Mouse (Mus musculus) heart, adult 18-20 months (tissue): ENCODE data around the gene Rrbp1. TPM values are rescaled to one million over a fixed set of nuclear protein-coding genes. Genes with fewer than 3 reads are reported as not detected.

Experiments used
- DNase-seq, 2 experiments: peaks; one replicate each; pipeline ENCODE4 v3.0.0; 2021 to 2022; ENCODE audit warnings: mixed read lengths in 1 of 2
- total RNA-seq, 2 experiments: library from RNA; stranded (reverse); gene quantifications; 2 replicates each; pipeline ENCODE4 v1.2.3; 2021

Gene Rrbp1
- total RNA-seq, 2 experiments from 2014 or later: 96.6 to 106 TPM

DNA sequence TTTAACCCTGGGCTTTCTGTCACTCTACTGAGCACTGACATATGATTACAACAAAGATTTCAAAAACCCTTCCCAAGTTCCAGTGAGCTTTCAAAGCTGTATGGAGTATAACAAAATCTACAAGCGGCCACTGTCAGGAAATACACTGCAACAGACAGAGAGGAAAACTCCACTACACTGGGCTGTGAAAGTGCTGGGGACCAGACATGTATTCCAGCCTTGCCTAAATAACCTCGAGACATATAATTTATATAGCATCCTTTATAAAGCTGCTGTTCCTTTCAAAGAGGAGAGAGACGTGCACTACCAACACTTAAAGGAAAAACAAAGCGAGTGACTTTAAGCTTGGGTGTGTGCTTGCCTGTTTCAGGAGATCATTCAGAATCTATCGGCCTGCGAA is 4.4 kb downstream of the Rrbp1 start:
- DNase-seq: no peak

DNA sequence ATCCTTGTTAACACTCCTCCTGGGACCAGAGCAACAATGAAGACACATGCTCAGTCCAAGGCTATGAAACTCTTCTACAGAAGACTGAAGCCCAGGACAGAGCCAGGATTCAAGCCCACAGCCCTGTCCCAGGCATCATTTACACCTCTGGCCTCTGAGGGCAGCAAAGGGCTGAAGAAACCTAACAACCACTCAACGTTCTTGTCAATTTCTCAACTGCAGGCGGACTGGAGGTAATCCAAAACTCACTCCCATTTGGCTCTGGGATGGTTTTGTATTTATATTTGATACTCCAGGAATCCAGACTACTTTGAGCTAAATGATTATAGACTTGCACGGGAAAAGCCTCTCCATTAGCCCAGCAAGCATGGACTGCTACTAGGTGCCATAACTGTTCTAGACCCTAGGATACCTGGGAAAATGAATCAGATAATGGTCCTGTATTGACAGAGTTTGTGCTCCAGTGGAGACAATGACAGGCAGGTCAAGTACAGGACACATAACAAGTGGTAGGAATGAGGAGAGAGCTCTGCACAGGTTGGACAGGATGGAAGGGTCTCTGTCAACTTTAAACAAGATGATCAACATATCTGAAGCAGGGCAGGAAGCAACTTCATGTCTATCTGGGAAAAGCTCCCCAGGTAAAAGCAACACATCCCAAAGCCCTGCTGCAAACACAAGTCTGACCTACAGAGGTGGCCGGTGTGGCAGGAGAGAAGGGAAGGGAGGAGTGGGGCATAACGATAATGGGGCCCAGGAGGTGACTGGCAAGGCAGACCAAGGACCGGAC is 5.7 kb downstream of the Rrbp1 start:
- peak; percentile 70 to 71 for DNase-seq

DNA sequence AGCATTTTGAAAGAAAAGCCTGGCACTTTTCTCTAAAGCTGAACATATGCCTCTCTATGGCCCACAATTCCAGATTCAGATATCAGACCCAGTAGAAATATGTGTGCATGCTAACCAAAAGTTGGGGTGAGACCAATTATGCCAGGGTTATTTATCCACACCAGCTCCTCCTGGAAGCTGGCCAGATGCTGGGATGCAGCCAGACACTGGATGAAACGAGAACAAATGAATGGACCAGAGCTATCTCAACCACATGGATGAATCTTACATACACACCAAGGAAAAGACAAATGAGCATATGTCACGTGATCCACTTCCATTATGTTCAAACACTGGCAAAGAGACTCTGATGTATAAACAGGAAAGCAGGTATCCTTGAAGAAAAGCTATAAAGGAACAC is 7.5 kb downstream of the Rrbp1 start:
- peak; percentile 40 to 69 for DNase-seq

DNA sequence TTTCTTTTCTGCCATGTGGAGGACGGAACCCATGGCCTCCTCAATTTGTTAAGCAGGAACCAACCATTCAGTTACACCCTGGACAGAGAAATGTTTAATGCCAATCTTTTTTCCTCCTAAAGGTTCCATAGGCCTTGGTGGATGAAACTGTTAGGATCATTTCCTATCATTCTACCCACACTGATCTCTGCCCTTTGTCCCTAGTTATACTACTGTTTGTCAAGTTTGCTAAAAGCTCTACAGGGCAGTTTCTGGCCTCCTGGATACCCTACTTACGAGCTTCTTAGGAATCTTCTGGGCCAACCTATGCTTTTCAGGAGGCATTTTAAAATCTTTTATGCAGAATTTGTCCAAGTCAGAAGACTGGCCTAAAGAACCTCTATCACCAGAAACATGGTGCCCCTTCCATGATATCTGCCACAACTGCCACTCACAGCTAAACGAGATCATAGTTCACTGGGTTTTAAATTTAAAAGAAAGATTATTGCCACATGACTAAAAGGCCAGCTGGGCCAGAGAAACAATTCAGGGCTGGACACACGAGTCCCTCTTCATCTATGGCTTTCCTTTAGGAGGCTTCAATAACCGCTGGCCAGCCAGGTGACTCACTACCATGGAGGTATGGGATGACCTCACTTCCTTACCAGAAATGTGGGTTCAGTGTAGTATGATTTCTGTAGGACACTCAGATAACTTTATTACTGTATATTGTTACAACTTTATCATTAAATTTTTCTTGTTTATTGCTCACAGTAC is 8.7 kb downstream of the Rrbp1 start:
- no peak for DNase-seq

DNA sequence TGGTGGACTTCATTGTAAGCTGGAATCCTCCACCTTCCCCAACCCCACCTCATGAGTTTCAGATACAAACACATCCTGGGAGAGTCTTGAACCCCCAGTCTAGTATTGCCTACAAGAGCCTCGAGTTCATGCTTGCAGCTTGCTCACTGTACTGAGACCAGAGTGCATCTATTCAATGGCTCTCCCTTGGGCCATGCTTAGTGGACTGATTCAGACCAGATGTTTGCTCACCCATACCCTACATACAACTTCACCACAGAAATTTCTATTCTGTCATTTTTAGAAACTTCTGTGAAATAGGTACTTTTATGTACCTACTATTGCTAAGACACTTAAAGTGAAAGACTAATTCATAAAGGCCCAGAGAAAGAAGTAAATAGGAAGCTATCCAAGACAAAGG is 18.1 kb downstream of the Rrbp1 start:
- no peak for DNase-seq

DNA sequence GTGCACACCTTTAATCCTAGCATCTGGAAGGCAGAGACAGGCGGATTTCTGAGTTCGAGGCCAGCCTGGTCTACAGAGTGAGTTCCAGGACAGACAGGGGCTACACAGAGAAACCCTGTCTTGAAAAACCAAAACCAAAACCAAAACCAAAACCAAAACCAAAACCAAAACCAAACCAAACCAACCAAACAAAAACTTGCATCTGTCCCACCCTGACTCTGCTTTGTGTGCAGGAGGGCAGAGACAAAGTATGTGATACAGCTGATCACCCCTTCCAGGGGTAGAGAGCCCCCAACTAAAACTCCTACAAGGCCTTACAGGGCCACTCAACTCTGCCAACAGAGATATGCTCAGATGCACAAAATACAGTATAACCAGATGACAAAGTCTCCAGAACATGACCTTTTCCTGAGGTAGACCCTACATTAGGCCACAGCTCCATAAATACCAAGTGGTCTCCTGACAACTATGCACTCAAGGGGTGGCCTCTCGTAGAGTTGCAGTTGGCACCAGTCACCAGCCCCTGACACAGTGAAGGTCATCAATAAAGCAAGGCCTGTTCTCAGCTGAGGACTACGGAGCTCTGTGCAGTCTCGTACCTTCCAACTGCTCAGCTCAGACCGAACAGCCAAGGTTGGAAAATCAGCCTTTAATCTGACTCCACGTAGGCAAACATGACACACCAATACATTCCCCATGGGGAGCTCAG is 18.9 kb downstream of the Rrbp1 start:
- DNase-seq: no peak

DNA sequence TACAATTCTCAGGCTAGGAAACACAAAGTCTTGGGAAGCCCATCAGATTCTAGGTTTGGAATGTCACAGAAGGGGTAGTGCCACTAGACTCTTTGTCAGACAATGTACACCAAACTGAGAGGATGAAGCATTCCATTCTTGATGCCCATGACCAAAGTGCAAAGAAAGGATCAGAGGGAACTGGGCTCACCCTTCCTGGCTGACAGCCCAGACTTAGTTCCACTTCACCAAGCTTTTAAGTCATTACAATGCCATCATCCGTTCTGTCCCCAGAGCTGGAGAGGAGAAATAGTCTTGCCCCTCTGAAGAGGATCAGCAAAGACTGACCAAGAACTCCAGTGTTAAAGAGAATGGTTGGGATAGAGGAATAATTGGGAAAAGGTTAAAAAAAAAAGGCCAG is 20.1 kb downstream of the Rrbp1 start:
- DNase-seq: peak; percentile 48 to 53

DNA sequence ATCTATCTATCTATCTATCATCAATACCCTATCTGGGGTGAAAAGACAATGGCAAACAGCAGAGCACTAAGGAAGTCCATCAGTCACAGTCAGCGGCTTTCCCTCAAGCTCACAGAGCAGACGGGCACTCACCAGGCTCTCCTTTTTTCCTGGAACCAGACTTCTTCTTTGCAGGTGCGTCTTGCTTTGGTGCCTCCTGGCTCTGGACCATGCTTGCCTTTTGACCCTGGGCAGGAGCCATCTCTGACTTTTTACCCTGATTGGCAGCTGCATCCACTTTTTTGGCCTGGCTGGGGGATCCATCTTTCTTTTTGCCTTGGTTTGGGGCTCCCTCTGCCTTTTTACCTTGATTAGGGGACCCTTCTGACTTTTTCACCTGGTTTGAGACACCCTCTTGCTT is 23.0 kb downstream of the Rrbp1 start:
- no peak for DNase-seq

DNA sequence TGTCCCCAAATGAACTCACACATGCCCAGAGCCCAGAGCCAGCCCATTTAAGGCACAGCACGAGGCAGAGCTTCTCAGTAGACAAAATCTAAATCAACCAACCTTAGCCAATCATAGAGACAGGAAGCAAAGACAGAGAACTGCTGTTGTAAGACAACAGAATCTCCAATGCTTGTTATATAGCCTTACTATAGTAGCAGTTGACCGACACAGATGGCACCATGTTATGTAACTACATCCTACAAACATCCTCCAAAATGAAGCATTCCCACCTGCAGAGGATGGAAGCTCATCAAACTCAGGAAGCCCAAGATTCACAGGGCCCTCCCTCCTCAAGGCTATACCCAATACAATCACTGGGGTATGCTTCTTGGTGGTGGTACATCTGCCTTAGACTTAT is 23.6 kb downstream of the Rrbp1 start:
- DNase-seq: no peak

DNA sequence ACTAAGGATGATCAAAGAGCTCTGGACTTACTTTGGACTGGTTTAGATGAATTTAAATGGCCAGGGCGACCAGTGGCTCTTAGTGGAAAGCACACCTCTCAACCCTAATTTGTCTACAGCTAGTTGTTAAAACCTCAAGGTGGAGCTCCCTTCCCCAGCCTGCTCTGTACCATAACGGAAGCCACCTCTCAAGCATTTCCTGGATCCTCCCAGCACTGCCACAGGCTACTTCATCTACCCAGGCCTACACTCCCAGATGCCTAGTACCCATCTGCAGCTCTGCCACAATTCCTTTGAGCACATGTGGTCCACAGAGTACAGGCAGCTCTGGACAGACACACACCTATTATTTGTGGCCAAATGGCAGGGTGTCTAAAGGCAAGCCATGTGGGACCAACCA is 27.6 kb downstream of the Rrbp1 start:
- no peak for DNase-seq

DNA sequence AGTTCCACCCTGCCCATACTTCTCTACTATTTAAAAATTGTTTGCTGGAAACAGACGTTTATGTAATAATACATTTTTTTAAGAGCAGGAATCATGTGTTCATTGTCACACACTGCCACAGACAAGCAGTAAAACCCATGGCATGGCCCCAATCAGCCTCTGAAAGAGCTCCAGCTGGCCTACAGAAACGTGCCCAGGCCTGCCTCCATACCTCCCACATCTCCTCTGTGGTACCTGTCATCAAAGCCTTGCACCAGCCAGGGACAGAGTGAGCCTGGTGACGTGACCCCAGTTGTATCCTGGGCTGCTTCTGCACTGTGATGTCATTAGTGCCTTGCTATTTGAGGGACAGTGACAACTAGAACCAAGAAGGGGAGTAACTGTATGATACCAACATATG is 28.2 kb downstream of the Rrbp1 start:
- DNase-seq: peak in 1 of 2 experiments; percentile 25

DNA sequence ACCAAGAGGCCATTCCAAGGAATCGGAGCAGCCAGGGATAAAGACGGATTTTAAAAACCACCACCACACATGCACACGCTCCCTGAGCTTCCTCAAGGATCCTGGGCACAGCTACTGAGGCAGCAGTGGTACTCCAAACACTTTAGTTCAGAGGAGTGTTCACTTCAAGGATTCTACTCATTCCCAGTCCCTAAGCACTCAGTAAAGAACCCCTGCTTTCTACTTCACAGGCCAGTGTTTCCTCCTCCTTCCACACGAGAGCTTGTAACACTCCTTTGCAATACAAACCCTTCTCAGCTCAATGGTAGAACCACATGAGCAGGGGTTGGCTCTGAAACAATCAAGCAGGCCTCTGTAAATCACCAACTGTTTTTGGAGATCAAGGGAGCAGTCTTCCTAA is 28.9 kb downstream of the Rrbp1 start:
- no peak for DNase-seq

DNA sequence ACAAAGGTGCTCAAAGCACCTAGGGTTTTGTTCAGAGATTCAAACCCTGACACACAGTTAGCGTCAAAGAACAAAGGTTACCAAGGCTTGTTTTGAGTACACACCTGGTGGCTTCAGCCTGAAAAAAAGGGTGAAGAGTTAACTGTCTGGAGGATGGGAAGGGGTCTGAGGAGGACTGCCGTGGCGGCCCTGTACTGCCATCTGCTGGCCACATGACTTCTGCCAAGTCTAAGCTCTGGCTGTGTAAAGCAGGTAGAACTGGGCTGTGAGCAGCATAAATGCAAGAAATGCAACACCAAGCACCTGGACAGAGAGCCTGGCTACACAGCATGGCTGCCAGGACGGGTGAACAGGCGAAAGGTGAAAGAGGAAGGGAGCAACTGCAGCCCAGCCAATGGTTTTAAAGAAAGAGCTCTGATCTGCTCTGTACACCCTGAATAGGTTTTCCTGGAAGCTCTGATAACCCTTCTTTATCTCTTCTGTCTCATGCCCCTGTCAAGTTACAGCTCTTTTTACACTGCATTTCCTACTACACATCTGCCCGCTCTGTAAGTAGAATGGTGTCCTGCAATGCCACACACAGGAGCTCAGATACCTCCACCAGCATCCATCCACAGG is 30.2 kb downstream of the Rrbp1 start:
- peak; percentile 47 to 78 for DNase-seq

DNA sequence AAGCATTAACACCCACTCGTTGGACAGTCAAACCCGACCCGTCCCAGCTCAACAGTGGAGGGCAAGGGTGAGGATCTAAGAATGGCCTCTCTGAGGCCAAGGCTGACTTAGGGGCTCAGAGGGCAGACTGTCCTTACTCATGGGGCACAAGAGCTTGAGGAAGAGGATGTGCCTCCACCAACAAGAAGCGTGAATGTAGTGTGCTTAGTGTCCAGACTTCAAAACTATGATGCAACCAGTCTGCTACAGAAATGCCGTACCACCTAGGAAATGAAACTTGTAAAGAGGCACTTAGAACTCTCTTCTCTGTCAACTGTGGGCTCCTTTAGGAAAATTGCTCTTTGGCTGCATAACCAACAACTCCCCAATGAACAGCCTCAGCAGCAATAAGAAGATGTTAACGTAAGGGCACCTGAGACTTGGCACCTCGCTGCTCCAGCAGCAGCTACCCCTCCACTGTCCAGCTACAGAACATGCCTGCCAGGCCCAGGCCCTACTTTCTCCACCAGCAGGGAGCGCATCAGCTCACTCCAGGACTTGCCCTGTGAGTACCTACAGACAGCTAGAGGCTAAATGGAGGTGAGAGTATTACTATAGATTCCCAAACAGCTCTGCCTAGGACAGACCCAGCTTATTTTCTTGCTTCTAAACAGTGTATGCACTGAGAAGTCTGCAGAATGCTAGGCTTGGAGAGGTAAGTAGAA is 32.5 kb downstream of the Rrbp1 start:
- no peak for DNase-seq

DNA sequence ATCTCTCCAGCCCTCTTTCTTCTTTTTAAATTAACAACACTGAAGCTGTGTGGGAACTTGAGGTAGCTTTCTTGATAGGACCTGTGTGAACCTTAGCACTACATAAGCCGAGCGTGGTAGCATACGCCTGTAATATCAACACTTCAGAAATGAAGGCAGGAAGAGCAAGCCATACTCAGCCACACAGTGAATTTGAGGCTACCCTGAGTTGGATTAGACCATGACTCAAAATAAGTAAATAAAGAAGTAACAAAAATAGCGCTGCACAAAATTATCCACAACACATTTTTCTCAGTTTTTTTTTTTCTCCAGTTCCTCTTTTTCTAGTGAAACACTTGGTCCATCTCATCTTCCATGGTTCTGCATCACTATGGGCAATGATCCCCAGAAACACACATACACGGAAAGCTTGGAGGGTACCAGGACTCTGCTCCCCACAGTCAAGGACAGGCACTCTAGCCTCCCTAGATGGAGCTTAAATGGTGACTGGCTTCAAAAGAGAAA is 35.9 kb downstream of the Rrbp1 start:
- no peak for DNase-seq

DNA sequence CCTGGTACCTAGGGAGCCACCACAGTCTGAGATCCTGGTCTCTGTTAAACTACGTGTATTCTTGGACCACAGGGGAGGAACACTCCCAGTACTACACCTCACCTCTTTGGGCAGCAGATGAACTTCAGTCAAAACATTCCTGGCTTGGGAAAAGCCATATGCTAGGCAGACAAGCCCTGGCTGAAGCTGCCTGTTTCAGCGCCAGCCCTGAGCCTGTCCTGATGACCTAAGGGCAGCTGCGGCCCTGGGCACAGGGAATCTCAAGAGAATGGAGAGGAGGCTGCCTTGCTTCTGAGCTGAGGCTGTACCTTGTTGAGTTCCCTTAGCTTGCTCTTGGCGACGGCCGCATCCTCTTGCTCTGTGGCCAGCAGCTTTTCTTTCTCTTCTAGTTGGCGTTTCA is 37.9 kb downstream of the Rrbp1 start:
- no peak for DNase-seq

DNA sequence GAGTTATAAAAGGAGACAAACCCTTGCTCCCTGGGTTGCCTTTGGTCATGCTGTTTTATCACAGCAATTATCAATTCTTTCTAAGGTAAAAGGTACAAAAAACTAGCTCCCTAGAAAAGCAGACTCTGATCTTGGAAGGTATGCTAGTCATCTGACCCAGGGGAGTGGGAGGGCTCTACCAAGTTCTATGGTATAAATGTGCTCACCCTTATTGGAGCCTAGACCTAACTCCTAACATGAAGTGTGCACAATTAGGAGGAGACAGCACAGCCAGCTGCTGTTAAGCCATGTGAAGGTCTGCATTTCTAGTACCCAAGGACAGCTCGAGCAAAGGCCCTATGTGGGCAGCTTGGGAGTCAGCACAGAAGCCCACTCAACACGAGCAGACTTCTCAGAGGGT is 39.2 kb downstream of the Rrbp1 start:
- no peak for DNase-seq

DNA sequence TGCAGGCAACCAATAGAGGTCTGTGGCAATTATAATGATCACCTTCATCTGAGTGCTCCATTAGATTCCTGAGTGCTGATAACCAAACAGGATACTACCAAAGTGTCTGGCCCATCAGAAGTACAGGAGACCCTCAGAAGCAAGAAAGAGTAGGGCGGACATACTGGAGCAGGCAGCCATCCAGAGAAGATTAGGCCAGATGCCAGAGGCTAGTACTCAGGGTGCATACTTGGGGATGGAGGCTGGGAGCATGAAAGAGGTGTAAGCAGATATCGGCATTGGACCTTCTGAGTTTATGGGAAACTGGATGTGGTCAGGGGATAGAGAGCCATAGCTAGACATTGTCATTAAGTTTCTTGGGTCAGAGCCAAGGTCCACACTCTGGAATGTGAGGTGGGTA is 40.2 kb downstream of the Rrbp1 start:
- DNase-seq: no peak

DNA sequence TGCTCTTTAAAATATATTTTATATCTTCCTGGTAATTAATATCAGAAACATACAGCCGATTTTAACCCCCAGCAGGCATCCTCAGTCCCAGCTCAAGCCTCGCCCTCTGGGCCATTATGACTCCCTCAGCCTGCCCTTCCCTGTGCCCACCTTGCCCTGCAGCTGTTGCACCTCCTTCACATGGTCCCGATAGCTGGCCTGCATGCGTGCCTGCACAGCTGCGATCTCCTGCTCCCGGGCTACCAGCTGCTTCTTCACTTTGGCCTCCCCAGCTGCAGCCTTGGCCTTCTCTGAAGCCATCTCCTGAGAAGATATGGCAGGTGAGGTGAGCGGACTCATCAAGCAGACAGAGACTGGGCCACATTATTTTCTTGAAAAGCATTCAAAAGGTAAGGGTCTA is 41.8 kb downstream of the Rrbp1 start:
- DNase-seq: no peak

DNA sequence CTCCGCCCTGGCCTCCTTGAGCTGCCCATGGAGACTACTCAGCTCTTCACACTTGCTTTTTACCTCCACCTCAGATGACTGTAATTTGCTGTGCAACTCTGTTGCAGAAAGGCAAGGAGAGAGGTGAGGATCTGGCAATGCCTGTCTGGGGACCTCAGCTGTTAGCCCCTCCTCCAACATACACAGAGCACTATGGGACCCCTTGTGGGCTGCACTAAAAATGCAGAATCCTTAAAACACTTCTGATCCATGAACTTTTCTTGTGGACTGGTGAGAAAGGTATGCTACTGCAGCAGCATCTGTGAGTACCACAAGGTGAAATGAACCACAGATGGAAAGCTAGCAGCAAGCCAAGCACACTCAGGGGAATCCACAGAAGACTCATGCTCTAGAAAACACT is 47.7 kb downstream of the Rrbp1 start:
- no peak for DNase-seq

DNA sequence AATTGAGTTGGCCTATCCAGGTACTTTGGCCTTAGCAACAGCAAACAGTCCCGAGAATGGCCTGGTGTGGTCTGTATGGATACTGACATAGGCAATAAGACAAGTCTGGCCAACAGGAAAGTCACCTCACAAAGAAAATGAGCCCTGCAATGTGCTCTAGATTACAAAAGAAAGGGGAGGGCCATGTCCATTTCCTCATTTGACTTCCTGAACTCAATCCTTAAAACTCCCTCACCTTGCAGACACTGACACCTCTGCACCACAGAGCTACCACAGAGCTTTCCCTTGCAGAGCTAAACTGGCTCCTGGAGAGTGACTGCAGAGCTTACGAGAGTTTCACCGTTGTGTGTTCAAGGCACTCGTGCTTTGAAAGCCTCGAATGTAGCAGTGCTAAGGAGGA is 48.9 kb downstream of the Rrbp1 start:
- no peak for DNase-seq

DNA sequence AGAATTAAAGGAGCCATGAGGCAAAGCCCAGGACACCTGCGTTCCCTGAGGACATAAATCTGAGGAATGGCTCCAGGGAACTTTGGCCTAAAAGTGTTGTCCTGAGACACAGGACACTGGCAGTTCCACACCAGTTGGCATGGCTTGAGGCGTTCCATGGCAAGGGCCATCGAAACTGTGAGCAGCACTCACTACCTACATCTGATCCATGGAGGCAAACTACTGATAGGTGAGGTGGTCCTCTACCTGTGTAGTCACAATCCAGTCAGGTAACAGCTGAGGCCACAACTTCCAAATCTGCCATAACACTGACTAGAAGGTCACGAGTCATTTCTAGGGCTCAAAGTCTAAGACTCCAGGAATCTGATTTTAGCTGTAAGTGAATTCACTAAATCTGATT is 55.3 kb downstream of the Rrbp1 start:
- DNase-seq: no peak
